Mouse (Mus musculus): ENCODE measurements around the gene Nrp1. TPM values are rescaled to one million over a fixed set of nuclear protein-coding genes. Genes with fewer than 3 reads are reported as not detected.
A peak's percentile ranks its signal among the peaks of the same experiment; 100 is the strongest.

The Nrp1 gene
- polyA plus RNA-seq, 1 experiment from 2014 or later = 50.6 TPM

- Histone ChIP-seq H3K27ac (no peak overlapping the region), H3K27me3 (no peaks in the 10 kb centered on the region), H3K9me3 (no peaks in the 10 kb centered on the region), H3K4me1 (replicated peaks) (peaks cover 29% of the 10 kb centered on the region), H3K4me3 (replicated peaks) (no peak overlapping the region), H3K4me2 (no peak overlapping the region), H3K36me3 (peaks cover 7% of the 10 kb centered on the region; the same call in 1 of the 2 replicates), H3K9ac (replicated peaks) (no peak overlapping the region)
- no peak for ATAC-seq (ENCODE audit: insufficient number of reproducible peaks, insufficient read depth, low FRiP score, low TSS enrichment, low read depth)
- 70% methylated on average over 2 of the region's 2 CpGs for WGBS
Measured at GRCm38 (mm10) chr8:128486043-128486442, 127.6 kb downstream of the Nrp1 start.

- H3K27ac ChIP-seq = no peak overlapping the region
- peaks cover 29% of the 10 kb centered on the region for H3K4me1 ChIP-seq (replicated peaks)
- peaks cover 7% of the 10 kb centered on the region for H3K36me3 ChIP-seq
- no peaks in the 10 kb centered on the region for H3K9me3 ChIP-seq
- 27% methylated on average over 10 of the region's 10 CpGs for WGBS
- ATAC-seq (ENCODE audit: insufficient number of reproducible peaks, insufficient read depth, low FRiP score, low TSS enrichment, low read depth) = no peak
- H3K4me3 ChIP-seq (replicated peaks) = no peak overlapping the region
- no peaks in the 10 kb centered on the region for H3K27me3 ChIP-seq
- no peak overlapping the region for H3K9ac ChIP-seq (replicated peaks)
- H3K4me2 ChIP-seq = no peak overlapping the region
Measured at GRCm38 (mm10) chr8:128487966-128488931, 129.8 kb downstream of the Nrp1 start.

GRCm38 (mm10) chr8:128489351-128489750, 130.9 kb downstream of the Nrp1 start:
- no peaks in the 10 kb centered on the region for H3K27me3 ChIP-seq
- no peak overlapping the region for H3K4me3 ChIP-seq (replicated peaks)
- H3K4me2 ChIP-seq = no peak overlapping the region
- no peak for ATAC-seq (ENCODE audit: insufficient number of reproducible peaks, insufficient read depth, low FRiP score, low TSS enrichment, low read depth)
- no peak overlapping the region for H3K27ac ChIP-seq
- no peaks in the 10 kb centered on the region for H3K9me3 ChIP-seq
- no peak overlapping the region for H3K9ac ChIP-seq (replicated peaks)
- WGBS = 91% methylated on average over 1 of the region's 1 CpGs
- H3K4me1 ChIP-seq (replicated peaks) = peaks cover 29% of the 10 kb centered on the region
- H3K36me3 ChIP-seq = peaks cover 13% of the 10 kb centered on the region

- Histone ChIP-seq H3K27me3 (no peaks in the 10 kb centered on the region), H3K4me2 (no peak overlapping the region), H3K27ac (no peak overlapping the region), H3K4me3 (replicated peaks) (no peak overlapping the region), H3K4me1 (replicated peaks) (peaks cover 36% of the 10 kb centered on the region), H3K36me3 (peaks cover 13% of the 10 kb centered on the region), H3K9me3 (no peaks in the 10 kb centered on the region), H3K9ac (replicated peaks) (no peak overlapping the region)
- 0 out of 2 replicates have a peak, but pooled peaks have one; percentile 52 for ATAC-seq (ENCODE audit: insufficient number of reproducible peaks, insufficient read depth, low FRiP score, low TSS enrichment, low read depth)
- WGBS = 42% methylated on average over 5 of the region's 5 CpGs
Measured at GRCm38 (mm10) chr8:128491126-128492067, 133.0 kb downstream of the Nrp1 start.

GRCm38 (mm10) chr8:128493801-128494200, 135.4 kb downstream of the Nrp1 start:
- Histone ChIP-seq H3K4me2 (no peak overlapping the region), H3K27ac (no peak overlapping the region), H3K27me3 (no peaks in the 10 kb centered on the region), H3K9ac (replicated peaks) (no peak overlapping the region), H3K36me3 (peaks cover 25% of the 10 kb centered on the region), H3K4me1 (replicated peaks) (peaks cover 25% of the 10 kb centered on the region), H3K9me3 (no peaks in the 10 kb centered on the region), H3K4me3 (replicated peaks) (no peak overlapping the region)
- WGBS = 90% methylated on average over 3 of the region's 3 CpGs
- no peak for ATAC-seq (ENCODE audit: insufficient number of reproducible peaks, insufficient read depth, low FRiP score, low TSS enrichment, low read depth)

GRCm38 (mm10) chr8:128498836-128499235, 140.4 kb downstream of the Nrp1 start:
- 85% methylated on average over 4 of the region's 4 CpGs for WGBS
- Histone ChIP-seq H3K27me3 (no peaks in the 10 kb centered on the region), H3K36me3 (peaks cover 44% of the 10 kb centered on the region), H3K4me2 (no peak overlapping the region), H3K4me1 (replicated peaks) (peaks cover 8% of the 10 kb centered on the region; the same call in 1 of the 2 replicates), H3K27ac (no peak overlapping the region), H3K9me3 (no peaks in the 10 kb centered on the region), H3K4me3 (replicated peaks) (no peak overlapping the region), H3K9ac (replicated peaks) (no peak overlapping the region)
- ATAC-seq (ENCODE audit: insufficient number of reproducible peaks, insufficient read depth, low FRiP score, low TSS enrichment, low read depth) = no peak

GRCm38 (mm10) chr8:128504136-128504829, 145.9 kb downstream of the Nrp1 start:
- no peaks in the 10 kb centered on the region for H3K9me3 ChIP-seq
- no peak overlapping the region for H3K27ac ChIP-seq
- H3K4me3 ChIP-seq (replicated peaks) = no peak overlapping the region
- no peak overlapping the region for H3K9ac ChIP-seq (replicated peaks)
- no peak for ATAC-seq (ENCODE audit: insufficient number of reproducible peaks, insufficient read depth, low FRiP score, low TSS enrichment, low read depth)
- H3K4me2 ChIP-seq = no peak overlapping the region
- H3K36me3 ChIP-seq = peaks cover 27% of the 10 kb centered on the region
- 68% methylated on average over 5 of the region's 5 CpGs for WGBS
- no peaks in the 10 kb centered on the region for H3K4me1 ChIP-seq (replicated peaks)
- no peaks in the 10 kb centered on the region for H3K27me3 ChIP-seq

GRCm38 (mm10) chr8:128505866-128506265, 147.5 kb downstream of the Nrp1 start:
- Histone ChIP-seq H3K4me2 (no peak overlapping the region), H3K27me3 (no peaks in the 10 kb centered on the region), H3K36me3 (peaks cover 21% of the 10 kb centered on the region), H3K9me3 (no peaks in the 10 kb centered on the region), H3K27ac (no peak overlapping the region), H3K4me3 (replicated peaks) (no peak overlapping the region), H3K4me1 (replicated peaks) (no peaks in the 10 kb centered on the region), H3K9ac (replicated peaks) (no peak overlapping the region)
- ATAC-seq (ENCODE audit: insufficient number of reproducible peaks, insufficient read depth, low FRiP score, low TSS enrichment, low read depth) = no peak

- no peaks in the 10 kb centered on the region for H3K27me3 ChIP-seq
- H3K36me3 ChIP-seq = no peaks in the 10 kb centered on the region
- no peak overlapping the region for H3K4me3 ChIP-seq (replicated peaks)
- ATAC-seq (ENCODE audit: insufficient number of reproducible peaks, insufficient read depth, low FRiP score, low TSS enrichment, low read depth) = no peak
- no peaks in the 10 kb centered on the region for H3K4me1 ChIP-seq (replicated peaks)
- H3K9me3 ChIP-seq = no peaks in the 10 kb centered on the region
- no peak overlapping the region for H3K9ac ChIP-seq (replicated peaks)
- H3K27ac ChIP-seq = no peak overlapping the region
- H3K4me2 ChIP-seq = no peak overlapping the region
Measured at GRCm38 (mm10) chr8:128508723-128509122, 150.3 kb downstream of the Nrp1 start.

- ATAC-seq (ENCODE audit: insufficient number of reproducible peaks, insufficient read depth, low FRiP score, low TSS enrichment, low read depth) = no peak
- Histone ChIP-seq H3K4me3 (replicated peaks) (no peak overlapping the region), H3K27me3 (no peaks in the 10 kb centered on the region), H3K36me3 (no peaks in the 10 kb centered on the region), H3K9me3 (no peaks in the 10 kb centered on the region), H3K4me2 (no peak overlapping the region), H3K4me1 (replicated peaks) (no peaks in the 10 kb centered on the region), H3K27ac (no peak overlapping the region), H3K9ac (replicated peaks) (no peak overlapping the region)
Measured at GRCm38 (mm10) chr8:128511021-128511420, 152.6 kb downstream of the Nrp1 start.

- WGBS = 72% methylated on average over 1 of the region's 1 CpGs
Measured at GRCm38 (mm10) chr8:128511732-128512131, 153.3 kb downstream of the Nrp1 start.

More at GRCm38 (mm10) chr8:128511732-128512131, 153.3 kb downstream of the Nrp1 start:
- Histone ChIP-seq H3K27ac (no peak overlapping the region), H3K4me3 (replicated peaks) (no peak overlapping the region), H3K27me3 (no peaks in the 10 kb centered on the region), H3K9me3 (no peaks in the 10 kb centered on the region), H3K4me2 (no peak overlapping the region), H3K4me1 (replicated peaks) (no peaks in the 10 kb centered on the region), H3K36me3 (no peaks in the 10 kb centered on the region), H3K9ac (replicated peaks) (no peak overlapping the region)
- no peak for ATAC-seq (ENCODE audit: insufficient number of reproducible peaks, insufficient read depth, low FRiP score, low TSS enrichment, low read depth)

All from limb, embryonic 12.5 days (tissue).